Mouse (Mus musculus) kidney, embryonic 15.5 days (tissue): ENCODE measurements around the gene Cd46. TPM values are rescaled to one million over a fixed set of nuclear protein-coding genes. Genes with fewer than 3 reads are reported as not detected.

ENCODE experiments used
- ATAC-seq: fragments of 200-750 bp; cut with Nextera tagmentation; replicated peaks from 2 replicates; pipeline ENCODE4 v1.8.0; 2017; ENCODE audit warnings: moderate TSS enrichment; ENCODE audit not compliant: low FRiP score
- H3K27ac ChIP-seq: fragments of 300-500 bp; sonication (generic); 2 replicates; pipeline ENCODE4 v1.5.1; 2015; ENCODE audit warnings: mild to moderate bottlenecking, inconsistent platforms
- H3K27me3 ChIP-seq: fragments of 300-500 bp; sonication (generic); 2 replicates; pipeline ENCODE4 v1.6.1; 2015; ENCODE audit warnings: inconsistent platforms
- H3K36me3 ChIP-seq: fragments of 300-500 bp; sonication (generic); 2 replicates; pipeline ENCODE4 v1.6.1; 2015; ENCODE audit warnings: inconsistent platforms
- H3K4me1 ChIP-seq: fragments of 300-500 bp; sonication (generic); 2 replicates; pipeline ENCODE4 v1.6.1; 2015; ENCODE audit warnings: inconsistent platforms
- H3K4me2 ChIP-seq: fragments of 300-500 bp; sonication (generic); 2 replicates; pipeline ENCODE4 v1.6.1; 2015; ENCODE audit warnings: moderate library complexity, mild to moderate bottlenecking, inconsistent platforms
- H3K4me3 ChIP-seq: fragments of 300-500 bp; sonication (generic); replicated peaks from 2 replicates; pipeline ENCODE4 v1.5.1; 2015; ENCODE audit warnings: mild to moderate bottlenecking, inconsistent platforms
- H3K9ac ChIP-seq: fragments of 300-500 bp; sonication (generic); 2 replicates; pipeline ENCODE4 v1.6.1; 2015; ENCODE audit warnings: mild to moderate bottlenecking, inconsistent platforms
- H3K9me3 ChIP-seq: fragments of 300-500 bp; sonication (generic); replicated peaks from 2 replicates; pipeline ENCODE4 v1.6.1; 2016; ENCODE audit warnings: inconsistent platforms
- WGBS: fragments of 180-500 bp; shearing (Covaris S2); methylation state at CpG from one replicate; pipeline ENCODE4 v1.1.7; 2015; ENCODE audit warnings: mixed read lengths; 5-methylcytosine and 5-hydroxymethylcytosine counted together
- polyA plus RNA-seq: library from polyadenylated mRNA; unstranded; fragments of >200 nt; fragmentation: Nextera tagmentation; extraction: Ambion mirVana; gene quantifications from 2 replicates; pipeline ENCODE4 v1.2.1, GENCODE M21; 2015

Cd46 gene
- polyA plus RNA-seq, 1 experiment from 2014 or later = 1.1 TPM

- no peaks in the 10 kb centered on the region for H3K9me3 ChIP-seq
- H3K27me3 ChIP-seq = no peaks in the 10 kb centered on the region
These were observed 51.6 kb downstream of the Cd46 start for GRCm38 (mm10) chr1:195040437-195040836.

GRCm38 (mm10) chr1:195038386-195038785 is 53.7 kb downstream of the Cd46 start:
- Histone ChIP-seq H3K36me3 (no peaks in the 10 kb centered on the region), H3K4me2 (no peak overlapping the region), H3K4me1 (no peaks in the 10 kb centered on the region), H3K27me3 (no peaks in the 10 kb centered on the region), H3K9me3 (no peaks in the 10 kb centered on the region), H3K27ac (no peak overlapping the region), H3K4me3 (no peak overlapping the region), H3K9ac (no peak overlapping the region)
- ATAC-seq = no peak
- 53% methylated on average over 1 of the region's 1 CpGs for WGBS

More at GRCm38 (mm10) chr1:195040437-195040836, 51.6 kb downstream of the Cd46 start:
- Histone ChIP-seq H3K27ac (no peak overlapping the region), H3K4me2 (no peak overlapping the region), H3K4me3 (no peak overlapping the region), H3K4me1 (no peaks in the 10 kb centered on the region), H3K36me3 (no peaks in the 10 kb centered on the region), H3K9ac (no peak overlapping the region)
- 0 out of 2 replicates have a peak, but pooled peaks have one; percentile 54 for ATAC-seq

- 87% methylated on average over 1 of the region's 1 CpGs for WGBS
- no peaks in the 10 kb centered on the region for H3K9me3 ChIP-seq
- H3K4me2 ChIP-seq = no peak overlapping the region
- no peak overlapping the region for H3K27ac ChIP-seq
- no peaks in the 10 kb centered on the region for H3K27me3 ChIP-seq
- ATAC-seq = no peak
- H3K4me3 ChIP-seq = no peak overlapping the region
- H3K36me3 ChIP-seq = no peaks in the 10 kb centered on the region
- H3K9ac ChIP-seq = no peak overlapping the region
- H3K4me1 ChIP-seq = no peaks in the 10 kb centered on the region
These were observed 54.1 kb downstream of the Cd46 start for GRCm38 (mm10) chr1:195037985-195038384.

GRCm38 (mm10) chr1:195037483-195037882 is 54.6 kb downstream of the Cd46 start:
- H3K9ac ChIP-seq = no peak overlapping the region
- no peak overlapping the region for H3K4me2 ChIP-seq
- WGBS = 84% methylated on average over 6 of the region's 6 CpGs
- H3K4me1 ChIP-seq = no peaks in the 10 kb centered on the region
- no peak for ATAC-seq
- H3K36me3 ChIP-seq = no peaks in the 10 kb centered on the region
- H3K4me3 ChIP-seq = no peak overlapping the region
- H3K27ac ChIP-seq = no peak overlapping the region
- H3K27me3 ChIP-seq = no peaks in the 10 kb centered on the region
- no peaks in the 10 kb centered on the region for H3K9me3 ChIP-seq

GRCm38 (mm10) chr1:195033941-195034340 is 58.1 kb downstream of the Cd46 start:
- no peaks in the 10 kb centered on the region for H3K4me1 ChIP-seq
- no peak overlapping the region for H3K9ac ChIP-seq
- H3K9me3 ChIP-seq = no peaks in the 10 kb centered on the region
- no peak overlapping the region for H3K4me2 ChIP-seq
- peak; percentile 71; the same call in 1 of the 2 replicates for ATAC-seq
- H3K4me3 ChIP-seq = no peak overlapping the region
- WGBS = 55% methylated on average over 1 of the region's 1 CpGs
- no peaks in the 10 kb centered on the region for H3K27me3 ChIP-seq
- H3K27ac ChIP-seq = no peak overlapping the region
- H3K36me3 ChIP-seq = no peaks in the 10 kb centered on the region

GRCm38 (mm10) chr1:195032738-195033137 is 59.3 kb downstream of the Cd46 start:
- Histone ChIP-seq H3K9me3 (no peaks in the 10 kb centered on the region), H3K4me2 (no peak overlapping the region), H3K27me3 (no peaks in the 10 kb centered on the region), H3K4me1 (no peaks in the 10 kb centered on the region), H3K9ac (no peak overlapping the region), H3K4me3 (no peak overlapping the region), H3K27ac (no peak overlapping the region), H3K36me3 (no peaks in the 10 kb centered on the region)
- WGBS = 84% methylated on average over 1 of the region's 1 CpGs
- no peak for ATAC-seq

- H3K9me3 ChIP-seq = no peaks in the 10 kb centered on the region
- H3K4me1 ChIP-seq = no peaks in the 10 kb centered on the region
- no peaks in the 10 kb centered on the region for H3K36me3 ChIP-seq
- H3K4me2 ChIP-seq = no peak overlapping the region
- H3K27me3 ChIP-seq = no peaks in the 10 kb centered on the region
- no peak overlapping the region for H3K27ac ChIP-seq
- ATAC-seq = no peak
- no peak overlapping the region for H3K9ac ChIP-seq
- no peak overlapping the region for H3K4me3 ChIP-seq
These were observed 60.3 kb downstream of the Cd46 start for GRCm38 (mm10) chr1:195031786-195032185.

GRCm38 (mm10) chr1:195027507-195027906 is 64.5 kb downstream of the Cd46 start:
- Histone ChIP-seq H3K4me2 (no peak overlapping the region), H3K27me3 (no peaks in the 10 kb centered on the region), H3K4me3 (no peak overlapping the region), H3K27ac (no peak overlapping the region), H3K9me3 (no peaks in the 10 kb centered on the region), H3K9ac (no peak overlapping the region), H3K4me1 (no peaks in the 10 kb centered on the region), H3K36me3 (0 out of 2 replicates have a peak, but pooled peaks cover 6% of the 10 kb centered on the region)
- no peak for ATAC-seq
- WGBS = 55% methylated on average over 1 of the region's 1 CpGs

- Histone ChIP-seq H3K4me1 (no peaks in the 10 kb centered on the region), H3K9ac (no peak overlapping the region), H3K9me3 (no peaks in the 10 kb centered on the region), H3K36me3 (0 out of 2 replicates have a peak, but pooled peaks cover 6% of the 10 kb centered on the region), H3K4me2 (no peak overlapping the region), H3K27ac (no peak overlapping the region), H3K27me3 (no peaks in the 10 kb centered on the region), H3K4me3 (no peak overlapping the region)
- 78% methylated on average over 1 of the region's 1 CpGs for WGBS
- no peak for ATAC-seq
These were observed 68.2 kb downstream of the Cd46 start for GRCm38 (mm10) chr1:195023848-195024247.

GRCm38 (mm10) chr1:195021831-195022230 is 70.2 kb downstream of the Cd46 start:
- peaks cover 4% of the 10 kb centered on the region for H3K4me1 ChIP-seq
- no peak overlapping the region for H3K4me3 ChIP-seq
- H3K27me3 ChIP-seq = no peaks in the 10 kb centered on the region
- 64% methylated on average over 2 of the region's 2 CpGs for whole genome bisulfite sequencing
- 0 out of 2 replicates have a peak, but pooled peaks cover 6% of the 10 kb centered on the region for H3K36me3 ChIP-seq
- no peak for ATAC-seq
- H3K9me3 ChIP-seq = no peaks in the 10 kb centered on the region
- no peak overlapping the region for H3K4me2 ChIP-seq
- H3K27ac ChIP-seq = no peak overlapping the region
- no peak overlapping the region for H3K9ac ChIP-seq

- no peak overlapping the region for H3K9ac ChIP-seq
- peaks cover 11% of the 10 kb centered on the region for H3K4me1 ChIP-seq
- no peaks in the 10 kb centered on the region for H3K27me3 ChIP-seq
- no peak for ATAC-seq
- no peak overlapping the region for H3K27ac ChIP-seq
- WGBS = 93% methylated on average over 5 of the region's 5 CpGs
- H3K4me2 ChIP-seq = no peak overlapping the region
- H3K36me3 ChIP-seq = 0 out of 2 replicates have a peak, but pooled peaks cover 4% of the 10 kb centered on the region
- no peak overlapping the region for H3K4me3 ChIP-seq
- H3K9me3 ChIP-seq = no peaks in the 10 kb centered on the region
These were observed 72.9 kb downstream of the Cd46 start for GRCm38 (mm10) chr1:195019062-195019600.

- no peak overlapping the region for H3K9ac ChIP-seq
- 83% methylated on average over 9 of the region's 9 CpGs for WGBS
- H3K36me3 ChIP-seq = no peaks in the 10 kb centered on the region
- peak; percentile 59 for ATAC-seq
- H3K27me3 ChIP-seq = no peaks in the 10 kb centered on the region
- no peaks in the 10 kb centered on the region for H3K9me3 ChIP-seq
- no peak overlapping the region for H3K4me3 ChIP-seq
- H3K4me1 ChIP-seq = peaks cover 12% of the 10 kb centered on the region
- no peak overlapping the region for H3K27ac ChIP-seq
- no peak overlapping the region for H3K4me2 ChIP-seq
These were observed 73.7 kb downstream of the Cd46 start for GRCm38 (mm10) chr1:195018089-195018999.
